Mouse (Mus musculus): ENCODE results near the gene Mbtps2.

GRCm38 (mm10) chrX:157547082-157547481 is 51.4 kb downstream of the Mbtps2 start:
- TF ChIP-seq CTCF (IDR thresholded peaks at IDR 0.05; ENCODE audit: insufficient read depth, low read depth, low read length): no peak
- no peak for TF ChIP-seq POLR2A (IDR thresholded peaks at IDR 0.05; ENCODE audit: insufficient read depth, low read depth, low read length)

Measured in olfactory bulb, adult 2 months (tissue).